Comparison of ENCODE assay signal across 8 mouse cellular contexts in genomic region chr6:136470321-136471230, GRCm38 (mm10). TPM values are rescaled to one million over a fixed set of nuclear protein-coding genes. Genes with fewer than 3 reads are reported as not detected.
A peak's percentile ranks its signal among the peaks of the same experiment; 100 is the strongest.
DNase-seq lines count a peak whose midpoint lies in the region; ATAC-seq lines count a peak whose summit lies in the region.

No protein-coding gene starts in this region.

- peaks cover 85% of the 10 kb centered on the region for H3K4me1 ChIP-seq in heart, embryonic 13.5 days
- peaks cover 48% of the 10 kb centered on the region for H3K4me1 ChIP-seq in kidney, embryonic 16.5 days (ENCODE audit: insufficient read depth, low read length)
- H3K4me1 ChIP-seq in liver, embryonic 11.5 days (replicated peaks; ENCODE audit: control insufficient read depth, insufficient read depth, low read length) = peaks cover 66% of the 10 kb centered on the region

- peak overlapping the region; percentile 48 for H3K9ac ChIP-seq in heart, embryonic 13.5 days
- peak overlapping the region; percentile 33 for H3K9ac ChIP-seq in kidney, embryonic 16.5 days (replicated peaks; ENCODE audit: low read length)
- peak overlapping the region; percentile 62 for H3K9ac ChIP-seq in liver, embryonic 11.5 days (ENCODE audit: low read depth, low read length)

- peak overlapping the region; percentile 97 for H3K27ac ChIP-seq in heart, embryonic 13.5 days (replicated peaks)
- H3K27ac ChIP-seq in kidney, embryonic 16.5 days (ENCODE audit: low read length) = peak overlapping the region; percentile 98
- peak overlapping the region; percentile 98 for H3K27ac ChIP-seq in liver, embryonic 11.5 days (ENCODE audit: low read depth, low read length)

- peak overlapping the region; percentile 55 for H3K4me2 ChIP-seq in heart, embryonic 13.5 days
- H3K4me2 ChIP-seq in kidney, embryonic 16.5 days (replicated peaks; ENCODE audit: low read depth, low read length) = peak overlapping the region; percentile 27; the same call in 1 of the 2 replicates
- H3K4me2 ChIP-seq in liver, embryonic 11.5 days = peak overlapping the region; percentile 57

- 5% methylated on average over 31 of the region's 31 CpGs for WGBS in heart, embryonic 13.5 days
- WGBS in kidney, embryonic 16.5 days = 8% methylated on average over 31 of the region's 31 CpGs
- 6% methylated on average over 31 of the region's 31 CpGs for WGBS in liver, embryonic 11.5 days

- peak overlapping the region; percentile 17 for H3K4me3 ChIP-seq in heart, embryonic 13.5 days
- H3K4me3 ChIP-seq in kidney, embryonic 16.5 days (ENCODE audit: low read length) = no peak overlapping the region
- no peak overlapping the region; the same call in 1 of the 2 replicates for H3K4me3 ChIP-seq in liver, embryonic 11.5 days (ENCODE audit: low read depth, low read length)

- no peaks in the 10 kb centered on the region for H3K27me3 ChIP-seq in heart, embryonic 13.5 days (replicated peaks)
- H3K27me3 ChIP-seq in kidney, embryonic 16.5 days (ENCODE audit: insufficient read depth, low read length) = no peaks in the 10 kb centered on the region
- no peaks in the 10 kb centered on the region for H3K27me3 ChIP-seq in liver, embryonic 11.5 days (replicated peaks; ENCODE audit: control insufficient read depth, insufficient read depth, low read length)

- no peaks in the 10 kb centered on the region for H3K36me3 ChIP-seq in heart, embryonic 13.5 days
- H3K36me3 ChIP-seq in kidney, embryonic 16.5 days (ENCODE audit: insufficient read depth, low read length) = no peaks in the 10 kb centered on the region
- no peaks in the 10 kb centered on the region for H3K36me3 ChIP-seq in liver, embryonic 11.5 days (ENCODE audit: control insufficient read depth, insufficient read depth, low read length)

- H3K9me3 ChIP-seq in heart, embryonic 13.5 days = no peaks in the 10 kb centered on the region
- H3K9me3 ChIP-seq in kidney, embryonic 16.5 days (ENCODE audit: low read length) = peaks cover 7% of the 10 kb centered on the region; the same call in 1 of the 2 replicates
- H3K9me3 ChIP-seq in liver, embryonic 11.5 days (ENCODE audit: control insufficient read depth, low read length) = no peaks in the 10 kb centered on the region

- ATAC-seq in CD4-positive, CD25-positive, alpha-beta regulatory T cell, adult 4 months = peak; percentile 65
- ATAC-seq in heart, embryonic 13.5 days (ENCODE audit: extremely low read depth, insufficient number of reproducible peaks, low FRiP score, low TSS enrichment) = peak; percentile 66
- peak; percentile 72 for ATAC-seq in kidney, embryonic 16.5 days (ENCODE audit: low FRiP score, low TSS enrichment)
- ATAC-seq in liver, embryonic 11.5 days (replicated peaks; ENCODE audit: low FRiP score) = peak; percentile 24

- DNase-seq in c-Kit-positive CD71-positive TER-119-negative erythroid progenitor cells, embryonic 14.5 days (ENCODE audit: low read depth) = peak; percentile 51
- peak; percentile 76 for DNase-seq in fibroblast of lung, adult 2 months (ENCODE audit: low read depth)
- peak; percentile 87 for DNase-seq in liver, embryonic 11.5 days (ENCODE audit: low spot score)
- peak; percentile 64 for DNase-seq in naive thymus-derived CD4-positive, alpha-beta T cell, adult 2 months (ENCODE audit: low read depth)
- DNase-seq in spleen, postnatal 4 days (ENCODE audit: low spot score in 2 of 2) = peak; percentile 85 to 95

RNA-seq across cellular contexts. Expression of gene Atf7ip, which starts 35.4 kb away (rescaled TPM):
- 100 to 1,000 TPM in 1 of 2 experiments, 10 to 100 TPM in 1; 96.5 to 115 TPM for polyA plus RNA-seq in CD4-positive, CD25-positive, alpha-beta regulatory T cell, adult 4 months (2017; shearing (Covaris generic))
- 31.6 and 33.7 TPM in 2 replicates for polyA plus RNA-seq in heart, embryonic 13.5 days (2015; fragmentation: Nextera tagmentation; extraction: Ambion mirVana)
- 38.0 and 41.0 TPM in 2 replicates for polyA plus RNA-seq in kidney, embryonic 16.5 days (2015; fragmentation: Nextera tagmentation; extraction: Ambion mirVana)
- polyA plus RNA-seq in liver, embryonic 11.5 days (2014; fragmentation: Nextera tagmentation; extraction: Ambion mirVana) = 31.2 and 32.9 TPM in 2 replicates

RNA-seq across cellular contexts. Expression of gene E330021D16Rik, which starts 55.2 kb away (rescaled TPM):
- 1 to 10 TPM; 1.1 to 1.7 TPM for polyA plus RNA-seq in CD4-positive, CD25-positive, alpha-beta regulatory T cell, adult 4 months (2017; shearing (Covaris generic))
- polyA plus RNA-seq in heart, embryonic 13.5 days (2015; fragmentation: Nextera tagmentation; extraction: Ambion mirVana) = not detected in 2 replicates
- 2.9 and 3.0 TPM in 2 replicates for polyA plus RNA-seq in kidney, embryonic 16.5 days (2015; fragmentation: Nextera tagmentation; extraction: Ambion mirVana)
- not detected in 2 replicates for polyA plus RNA-seq in liver, embryonic 11.5 days (2014; fragmentation: Nextera tagmentation; extraction: Ambion mirVana)
